Mouse (Mus musculus): ENCODE measurements around the gene Kif1b. TPM values are rescaled to one million over a fixed set of nuclear protein-coding genes. Genes with fewer than 3 reads are reported as not detected.
A peak's percentile ranks its signal among the peaks of the same experiment; 100 is the strongest.

The Kif1b gene
- polyA plus RNA-seq, 1 experiment from 2014 or later = 141 TPM

- WGBS = 29% methylated on average over 4 of the region's 4 CpGs
- Histone ChIP-seq H3K9me3 (no peaks in the 10 kb centered on the region), H3K4me1 (no peaks in the 10 kb centered on the region), H3K4me2 (replicated peaks) (no peak overlapping the region), H3K36me3 (no peaks in the 10 kb centered on the region), H3K9ac (replicated peaks) (no peak overlapping the region), H3K27me3 (no peaks in the 10 kb centered on the region), H3K4me3 (no peak overlapping the region), H3K27ac (replicated peaks) (no peak overlapping the region)
- no peak for ATAC-seq (ENCODE audit: low FRiP score, low read depth)
Observed at GRCm38 (mm10) chr4:149143594-149143993, 163.9 kb downstream of the Kif1b start.

- no peaks in the 10 kb centered on the region for H3K9me3 ChIP-seq
- H3K27me3 ChIP-seq = no peaks in the 10 kb centered on the region
- H3K36me3 ChIP-seq = no peaks in the 10 kb centered on the region
- H3K27ac ChIP-seq (replicated peaks) = no peak overlapping the region
- peaks cover 7% of the 10 kb centered on the region for H3K4me1 ChIP-seq
- H3K4me3 ChIP-seq = no peak overlapping the region
- ATAC-seq (ENCODE audit: low FRiP score, low read depth) = no peak
- 83% methylated on average over 8 of the region's 8 CpGs for WGBS
- no peak overlapping the region for H3K9ac ChIP-seq (replicated peaks)
- H3K4me2 ChIP-seq (replicated peaks) = no peak overlapping the region
Observed at GRCm38 (mm10) chr4:149138515-149138914, 169.0 kb downstream of the Kif1b start.

- ATAC-seq (ENCODE audit: low FRiP score, low read depth) = peak; percentile 93
Observed at GRCm38 (mm10) chr4:149136982-149137770, 170.3 kb downstream of the Kif1b start, which contains the start of gene Cenps. Gene Cenps, minus strand, starts transcription at chr4:149137629.

GRCm38 (mm10) chr4:149136116-149136850 lies 171.2 kb downstream of the Kif1b start:
- H3K27ac ChIP-seq (replicated peaks) = peak overlapping the region; percentile 86; the same call in 1 of the 2 replicates
- no peaks in the 10 kb centered on the region for H3K9me3 ChIP-seq
- no peaks in the 10 kb centered on the region for H3K27me3 ChIP-seq
- peaks cover 7% of the 10 kb centered on the region for H3K4me1 ChIP-seq
- peak overlapping the region; percentile 66 for H3K9ac ChIP-seq (replicated peaks)
- peak overlapping the region; percentile 67 for H3K4me2 ChIP-seq (replicated peaks)
- H3K36me3 ChIP-seq = peaks cover 2% of the 10 kb centered on the region; the same call in 1 of the 2 replicates
- H3K4me3 ChIP-seq = peak overlapping the region; percentile 64
- 69% methylated on average over 18 of the region's 18 CpGs for WGBS
- ATAC-seq (ENCODE audit: low FRiP score, low read depth) = no peak

More at GRCm38 (mm10) chr4:149136982-149137770, 170.3 kb downstream of the Kif1b start, which contains the start of gene Cenps:
- Histone ChIP-seq H3K4me1 (peaks cover 7% of the 10 kb centered on the region), H3K27me3 (no peaks in the 10 kb centered on the region), H3K4me2 (replicated peaks) (peak within 1 kb of the TSS; percentile 67), H3K9ac (replicated peaks) (peak within 1 kb of the TSS; percentile 66), H3K4me3 (peak within 1 kb of the TSS; percentile 64), H3K27ac (replicated peaks) (peak within 1 kb of the TSS; percentile 86), H3K36me3 (no peaks in the 10 kb centered on the region), H3K9me3 (no peaks in the 10 kb centered on the region)
- WGBS = under 1% methylated on average over 68 of the region's 68 CpGs

- peaks cover 16% of the 10 kb centered on the region for H3K36me3 ChIP-seq
- no peak for ATAC-seq (ENCODE audit: low FRiP score, low read depth)
- H3K9ac ChIP-seq (replicated peaks) = no peak overlapping the region
- WGBS = 82% methylated on average over 5 of the region's 5 CpGs
- H3K4me1 ChIP-seq = peaks cover 7% of the 10 kb centered on the region
- H3K27me3 ChIP-seq = no peaks in the 10 kb centered on the region
- no peak overlapping the region for H3K27ac ChIP-seq (replicated peaks)
- H3K4me3 ChIP-seq = no peak overlapping the region
- H3K4me2 ChIP-seq (replicated peaks) = no peak overlapping the region
- H3K9me3 ChIP-seq = no peaks in the 10 kb centered on the region
Observed at GRCm38 (mm10) chr4:149133395-149133794, 174.1 kb downstream of the Kif1b start.

- no peak overlapping the region for H3K4me3 ChIP-seq
- no peaks in the 10 kb centered on the region for H3K9me3 ChIP-seq
- no peak overlapping the region for H3K9ac ChIP-seq (replicated peaks)
- ATAC-seq (ENCODE audit: low FRiP score, low read depth) = no peak
- no peak overlapping the region for H3K4me2 ChIP-seq (replicated peaks)
- no peak overlapping the region for H3K27ac ChIP-seq (replicated peaks)
- 89% methylated on average over 21 of the region's 21 CpGs for WGBS
- peaks cover 7% of the 10 kb centered on the region for H3K4me1 ChIP-seq
- peaks cover 26% of the 10 kb centered on the region for H3K36me3 ChIP-seq
- H3K27me3 ChIP-seq = no peaks in the 10 kb centered on the region
Observed at GRCm38 (mm10) chr4:149131789-149132565, 175.5 kb downstream of the Kif1b start.

- Histone ChIP-seq H3K4me2 (replicated peaks) (no peak overlapping the region), H3K36me3 (peaks cover 26% of the 10 kb centered on the region), H3K27ac (replicated peaks) (no peak overlapping the region), H3K4me1 (peaks cover under 1% of the 10 kb centered on the region; the same call in 1 of the 2 replicates), H3K9me3 (no peaks in the 10 kb centered on the region), H3K4me3 (no peak overlapping the region), H3K27me3 (no peaks in the 10 kb centered on the region), H3K9ac (replicated peaks) (no peak overlapping the region)
- no peak for ATAC-seq (ENCODE audit: low FRiP score, low read depth)
- WGBS = 90% methylated on average over 23 of the region's 23 CpGs
Observed at GRCm38 (mm10) chr4:149131021-149131752, 176.3 kb downstream of the Kif1b start.

GRCm38 (mm10) chr4:149128467-149128866 lies 179.0 kb downstream of the Kif1b start:
- H3K27me3 ChIP-seq = no peaks in the 10 kb centered on the region
- H3K9me3 ChIP-seq = no peaks in the 10 kb centered on the region
- H3K4me3 ChIP-seq = no peak overlapping the region
- no peak for ATAC-seq (ENCODE audit: low FRiP score, low read depth)
- H3K9ac ChIP-seq (replicated peaks) = no peak overlapping the region
- 78% methylated on average over 18 of the region's 18 CpGs for WGBS
- H3K27ac ChIP-seq (replicated peaks) = 0 out of 2 replicates have a peak overlapping the region, but pooled peaks have one; percentile 17
- H3K36me3 ChIP-seq = peaks cover 26% of the 10 kb centered on the region
- H3K4me2 ChIP-seq (replicated peaks) = no peak overlapping the region
- H3K4me1 ChIP-seq = peaks cover 4% of the 10 kb centered on the region; the same call in 1 of the 2 replicates

GRCm38 (mm10) chr4:149126663-149127062 lies 180.8 kb downstream of the Kif1b start, which contains the start of gene Cort:
Gene Cort, minus strand, starts transcription at chr4:149126763.
- Histone ChIP-seq H3K9me3 (no peaks in the 10 kb centered on the region), H3K27ac (replicated peaks) (0 out of 2 replicates have a peak within 1 kb of the TSS, but pooled peaks have one; percentile 17), H3K36me3 (peaks cover 26% of the 10 kb centered on the region), H3K27me3 (no peaks in the 10 kb centered on the region), H3K9ac (replicated peaks) (no peak within 1 kb of the TSS), H3K4me2 (replicated peaks) (no peak within 1 kb of the TSS), H3K4me1 (peaks cover 4% of the 10 kb centered on the region; the same call in 1 of the 2 replicates), H3K4me3 (no peak within 1 kb of the TSS)
- WGBS = 90% methylated on average over 11 of the region's 11 CpGs
- ATAC-seq (ENCODE audit: low FRiP score, low read depth) = no peak

Measured in midbrain, embryonic 12.5 days (tissue).